Mouse (Mus musculus) gastrocnemius, adult 8-10 months (tissue): Measurements from ENCODE around the gene Asb17. TPM values are rescaled to one million over a fixed set of nuclear protein-coding genes. Genes with fewer than 3 reads are reported as not detected.
"Not testable (repeated sequence)": the region's sequence is repeated elsewhere in the genome, so short reads cannot be mapped to it uniquely, and the experiment has no call there.

Experiments used
- DNase-seq, 2 experiments: peaks; one replicate each; pipeline ENCODE4 v3.0.0; 2022; ENCODE audit warnings: low spot score in 2 of 2
- total RNA-seq, 4 experiments: library from RNA; stranded (reverse); gene quantifications; 2 replicates each; pipeline ENCODE4 v1.2.4; 2022

The Asb17 gene
- total RNA-seq, 4 experiments from 2014 or later = 0.22 to 0.31 TPM; not detected in 2

DNA sequence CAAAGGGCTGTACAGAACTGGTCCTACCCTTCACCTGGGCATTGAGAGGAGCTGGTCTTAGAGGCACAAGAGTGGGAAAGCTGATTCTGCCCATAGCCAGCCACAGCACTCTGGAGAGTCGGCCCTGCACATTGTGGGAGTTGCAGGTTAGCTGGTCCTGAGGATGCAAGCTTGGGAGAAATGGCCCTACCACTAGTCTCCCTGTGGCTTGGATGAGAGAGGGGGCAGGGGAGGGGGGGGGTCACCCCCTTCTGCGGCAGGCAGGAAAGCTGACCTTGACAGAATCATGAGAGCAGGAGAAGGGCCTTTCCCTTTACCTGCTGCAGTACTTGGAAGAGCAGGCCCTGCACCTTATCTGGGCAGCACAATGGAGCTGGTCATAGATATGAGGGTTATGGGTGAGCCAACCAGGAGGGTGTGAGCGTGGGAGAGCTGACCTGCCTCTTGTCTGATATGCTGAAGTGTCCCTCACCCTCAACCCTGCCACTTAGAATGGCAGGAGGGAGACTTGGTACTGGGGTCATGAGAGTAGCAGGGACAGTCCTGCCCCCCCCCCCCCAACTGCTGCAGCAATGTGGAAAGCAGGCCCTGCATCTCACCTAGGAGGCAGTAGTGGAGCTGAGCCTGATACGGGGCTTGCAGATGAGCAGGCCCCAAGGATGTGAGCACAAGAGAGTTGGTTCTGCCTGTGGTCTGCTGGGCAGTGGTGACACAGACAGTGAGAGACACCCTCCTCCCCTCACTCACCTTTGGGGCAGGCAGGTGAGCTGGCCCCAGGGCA, 11.9 kb upstream of the Asb17 start:
- DNase-seq = no peak

DNA sequence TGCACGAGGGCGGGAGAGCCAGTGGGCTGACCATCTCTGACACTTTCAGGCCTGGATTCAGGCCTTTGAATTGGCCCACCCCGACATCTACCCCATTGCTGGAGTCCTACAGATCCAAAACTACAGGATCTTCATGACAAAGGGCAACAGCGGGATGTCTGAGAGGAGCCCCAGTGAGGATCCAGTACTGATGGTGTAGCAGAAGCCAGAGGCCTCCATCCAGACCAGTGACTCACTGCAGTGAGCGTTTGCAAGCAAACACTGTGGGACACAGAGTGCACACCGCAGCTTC, 11.4 kb upstream of the Asb17 start:
- DNase-seq = no peak

- no peak for DNase-seq
These were observed 9.9 kb upstream of the Asb17 start for GRCm38 (mm10) chr3:153834071-153834470.

DNA sequence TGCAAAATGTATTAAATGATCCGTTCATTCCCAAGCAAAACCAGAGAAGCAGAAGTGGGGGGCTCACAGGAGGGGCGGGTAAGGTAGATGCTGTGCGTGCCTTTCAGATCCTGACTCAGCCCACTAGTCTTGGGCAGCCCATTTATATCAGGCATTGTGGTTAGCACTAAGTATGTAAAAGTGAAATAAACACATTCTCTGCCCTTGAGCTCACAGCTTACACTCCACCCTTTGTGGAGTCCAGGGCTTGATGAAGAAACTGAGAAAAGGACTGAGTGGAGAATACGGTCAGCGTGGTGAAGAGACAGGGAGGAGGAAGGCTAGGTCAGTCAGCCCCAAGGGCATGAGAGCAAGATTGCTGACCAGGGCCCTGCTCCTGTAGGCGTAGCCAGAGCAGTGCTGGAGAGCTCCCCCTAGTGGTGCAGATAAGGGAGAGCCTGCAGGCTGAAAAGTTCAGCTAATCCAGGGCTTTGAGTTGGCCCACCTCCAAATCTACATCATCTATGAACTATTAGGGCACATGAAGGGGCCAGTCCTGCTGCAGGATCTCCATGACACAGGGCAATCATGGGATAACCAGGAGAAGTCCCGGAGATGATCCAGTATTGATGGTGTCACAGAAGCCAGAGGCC, 8.4 kb upstream of the Asb17 start:
- peak in 1 of 2 experiments; percentile 8 for DNase-seq

- DNase-seq = no peak
These were observed 7.7 kb upstream of the Asb17 start for GRCm38 (mm10) chr3:153836316-153836715.

GRCm38 (mm10) chr3:153837593-153837992, 6.4 kb upstream of the Asb17 start:
- DNase-seq = no peak

DNA sequence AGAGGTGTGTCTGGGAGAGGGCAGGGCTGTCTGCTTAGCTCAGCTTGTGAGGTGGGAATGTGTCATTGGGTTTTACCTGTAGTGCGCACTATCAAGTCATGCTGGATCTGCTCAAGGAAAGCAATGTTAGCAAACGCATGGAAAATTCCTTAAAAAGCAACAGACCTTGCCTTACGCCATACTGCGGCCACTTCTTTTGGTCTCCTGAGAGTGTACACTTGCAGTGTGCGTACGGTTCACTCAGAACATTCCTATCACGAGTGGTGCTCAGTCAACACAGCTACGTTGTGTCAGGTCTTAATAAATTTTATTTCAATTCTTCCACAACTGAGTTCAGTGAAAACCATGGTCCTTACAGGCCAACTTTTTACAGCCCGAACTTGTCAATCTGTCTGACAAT, 748 bp downstream of the Asb17 start:
- no peak for DNase-seq

DNA sequence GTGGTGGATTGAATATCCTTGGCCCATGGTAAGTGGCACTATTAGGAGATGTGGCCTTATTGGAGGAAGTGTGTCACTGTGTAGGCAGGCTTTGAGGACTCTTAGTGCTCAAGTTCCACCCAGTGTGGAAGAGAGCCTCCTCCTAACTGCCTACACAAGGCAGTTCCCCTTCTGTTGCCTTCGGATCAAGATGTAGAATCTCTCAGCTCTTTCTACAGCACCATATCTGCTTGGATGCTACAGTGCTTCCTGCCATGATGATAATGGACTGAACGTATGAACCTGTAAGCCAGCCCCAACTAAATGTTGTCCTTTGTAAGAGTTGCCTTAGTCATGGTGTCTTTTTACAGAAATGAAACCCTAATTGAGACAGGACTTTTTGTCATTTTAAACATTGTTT, 1.5 kb downstream of the Asb17 start:
- DNase-seq = no peak

DNA sequence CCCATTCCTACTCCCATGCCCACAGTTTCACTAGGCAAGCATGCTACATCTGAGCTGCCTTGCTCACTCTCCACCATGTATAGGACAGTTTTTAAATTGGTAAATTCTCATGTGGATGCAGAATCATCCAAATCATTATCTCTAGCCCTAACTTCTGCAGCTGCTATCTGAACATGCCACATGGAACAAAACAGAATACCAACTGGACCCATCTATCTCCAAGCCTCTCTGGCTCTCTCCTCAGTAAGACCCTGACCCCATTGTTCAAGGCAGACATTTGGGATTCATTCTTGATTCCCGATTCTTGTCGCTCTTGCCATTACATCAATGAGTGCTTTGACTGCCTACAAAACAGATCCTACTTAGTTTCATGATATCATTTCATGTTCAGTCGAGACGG, 2.1 kb downstream of the Asb17 start:
- DNase-seq = no peak

DNA sequence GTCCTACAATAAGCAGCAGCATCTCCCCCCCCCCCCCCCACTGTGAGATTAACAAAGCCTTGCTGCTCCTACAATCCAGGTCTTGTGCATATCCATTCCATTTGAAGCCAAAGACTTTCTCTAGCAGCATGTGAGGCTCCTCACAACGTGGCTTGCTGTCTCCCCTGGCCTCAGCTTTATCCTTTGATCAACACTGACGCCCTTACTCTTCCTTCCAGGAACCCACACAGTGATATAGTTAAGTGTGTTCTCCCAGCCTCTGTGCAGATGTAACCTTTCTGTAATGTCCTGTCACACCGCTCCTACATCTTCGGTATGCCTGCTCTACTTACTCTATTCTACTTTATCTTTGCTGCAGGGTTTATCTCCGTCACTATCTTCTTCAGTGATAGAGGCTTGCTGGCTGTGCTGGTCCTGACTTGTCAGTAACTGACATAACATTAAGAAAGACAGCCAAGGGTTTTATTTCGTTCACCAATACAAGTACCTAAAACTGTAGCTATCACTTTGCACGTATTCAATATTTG, 3.3 kb downstream of the Asb17 start:
- DNase-seq = no peak

DNA sequence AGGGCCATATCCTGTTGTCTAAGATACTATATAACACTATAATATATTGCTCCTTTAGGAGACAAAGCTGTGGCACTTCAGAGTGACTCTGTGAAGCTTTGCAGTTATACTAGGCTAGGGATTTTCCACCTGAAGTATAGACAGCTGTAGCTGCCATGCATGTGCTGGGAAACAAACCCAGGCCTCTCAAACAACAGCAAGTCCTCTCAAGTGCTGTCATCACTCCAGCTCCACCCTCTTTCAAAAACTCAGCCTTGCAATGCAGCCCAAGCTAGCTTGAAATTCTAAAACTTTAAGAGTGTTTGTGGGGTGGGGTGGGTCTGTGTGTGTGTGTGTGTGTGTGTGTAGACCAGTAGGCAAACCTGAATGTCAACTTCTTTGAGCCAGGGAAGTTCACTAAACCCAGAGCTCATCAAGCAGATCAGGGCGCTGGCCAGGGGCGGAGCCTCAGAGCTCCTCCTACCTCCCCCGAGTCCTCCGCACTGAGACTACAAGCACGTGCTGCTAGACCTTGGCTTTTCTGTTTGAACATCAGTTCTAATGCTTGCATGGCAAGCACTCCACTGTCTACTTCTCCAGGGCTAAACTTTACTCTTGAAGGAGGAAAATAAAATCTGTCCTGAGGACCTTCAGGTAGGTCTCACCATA, 5.5 kb downstream of the Asb17 start:
- no peak for DNase-seq

DNA sequence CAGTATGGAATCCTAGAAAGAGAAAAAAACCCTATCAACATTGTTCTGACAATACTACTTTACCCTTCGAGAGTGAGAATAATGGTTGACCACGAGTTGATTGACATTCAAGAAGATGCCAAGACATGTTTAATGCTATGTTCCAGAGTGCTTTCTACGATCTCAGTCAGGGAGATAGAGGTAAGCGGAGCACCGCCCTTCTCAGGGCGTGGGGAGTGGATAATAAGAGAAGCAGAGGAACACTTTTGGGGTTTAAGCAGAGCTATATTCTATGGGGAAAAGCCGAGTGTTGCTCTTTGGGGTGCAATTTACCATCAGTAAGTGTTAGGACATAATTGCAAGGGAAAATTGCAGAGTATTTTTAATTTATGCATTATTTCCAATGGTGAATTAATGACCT, 6.8 kb downstream of the Asb17 start:
- no peak for DNase-seq

GRCm38 (mm10) chr3:153852266-153852665, 8.3 kb downstream of the Asb17 start:
- no peak for DNase-seq

- no peak for DNase-seq
These were observed 14.5 kb downstream of the Asb17 start for GRCm38 (mm10) chr3:153858350-153859001.

DNA sequence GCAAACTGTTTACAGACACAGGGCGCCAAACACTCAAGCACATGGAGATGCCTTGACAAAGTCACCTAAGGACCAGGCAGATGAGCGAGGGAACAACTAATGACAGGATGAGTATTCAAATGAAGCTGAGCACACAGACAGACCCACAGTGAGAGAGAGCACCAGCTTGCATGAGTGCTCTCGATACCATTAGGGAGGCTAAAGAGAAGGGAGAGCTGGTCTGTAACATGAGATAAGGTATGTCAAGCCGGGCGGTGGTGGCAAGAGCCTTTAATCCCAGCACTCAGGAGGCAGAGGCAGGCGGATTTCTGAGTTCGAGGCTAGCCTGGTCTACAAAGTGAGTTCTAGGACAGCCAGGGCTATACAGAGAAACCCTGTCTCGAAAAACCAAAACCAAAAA, 16.4 kb downstream of the Asb17 start:
- not testable (repeated sequence) for DNase-seq

DNA sequence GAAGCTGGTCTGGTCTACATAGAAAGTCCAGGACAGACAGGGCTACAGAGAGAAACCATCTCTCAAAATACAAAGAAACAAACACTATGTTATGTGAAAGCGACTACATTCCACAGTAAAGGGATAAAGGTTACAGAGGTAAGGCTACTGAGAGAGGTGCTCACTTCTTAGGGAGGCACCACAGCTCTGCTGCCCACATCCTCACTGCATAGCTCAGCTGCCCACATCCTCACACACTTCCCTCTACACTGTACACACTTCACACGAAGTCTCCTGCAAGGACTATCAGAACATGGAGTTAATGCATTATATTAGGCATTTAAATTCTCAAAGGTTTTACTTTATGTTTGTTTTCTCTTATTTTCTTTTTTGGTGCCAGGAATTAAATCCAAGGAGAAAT, 19.8 kb downstream of the Asb17 start:
- DNase-seq = no peak

- no peak for DNase-seq
These were observed 20.8 kb downstream of the Asb17 start for GRCm38 (mm10) chr3:153864636-153865429.

GRCm38 (mm10) chr3:153867149-153868136, 23.4 kb downstream of the Asb17 start:
- DNase-seq = no peak

DNA sequence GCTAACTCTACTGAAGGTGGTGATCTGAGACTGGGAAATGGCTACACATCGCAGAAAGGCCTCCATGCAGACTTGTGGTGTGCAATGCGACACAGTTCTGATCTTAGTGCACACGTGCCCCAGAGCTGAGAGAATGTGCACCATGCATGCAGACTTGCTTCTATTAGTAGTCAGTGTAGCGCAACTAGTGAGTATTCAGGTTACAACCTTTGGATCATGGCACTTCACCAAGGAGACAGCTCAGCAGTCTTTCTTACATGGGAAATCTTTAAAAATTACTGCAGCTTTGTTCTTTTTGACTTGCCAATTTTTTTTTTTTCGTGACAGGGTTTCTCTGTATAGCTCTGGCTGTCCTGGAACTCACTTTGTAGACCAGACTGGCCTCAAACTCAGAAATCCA, 27.4 kb downstream of the Asb17 start:
- DNase-seq = no peak

- DNase-seq = no peak
These were observed 42.3 kb downstream of the Asb17 start for GRCm38 (mm10) chr3:153886296-153886695.
